Mouse (Mus musculus) hindbrain, embryonic 15.5 days (tissue): ENCODE data around the gene Ceacam16. TPM values are rescaled to one million over a fixed set of nuclear protein-coding genes. Genes with fewer than 3 reads are reported as not detected.

ENCODE experiments used
- ATAC-seq: fragments of 200-750 bp; cut with Nextera tagmentation; 2 replicates; pipeline ENCODE4 v1.8.0; 2017; ENCODE audit warnings: low read depth, moderate number of reproducible peaks, moderate TSS enrichment; ENCODE audit not compliant: low FRiP score
- H3K27ac ChIP-seq: fragments of 300-500 bp; sonication (generic); replicated peaks from 2 replicates; pipeline ENCODE4 v1.5.1; 2015; ENCODE audit warnings: mild to moderate bottlenecking, inconsistent platforms
- H3K27me3 ChIP-seq: fragments of 300-500 bp; sonication (generic); 2 replicates; pipeline ENCODE4 v1.6.1; 2015; ENCODE audit warnings: control low read depth, inconsistent platforms
- H3K36me3 ChIP-seq: fragments of 300-500 bp; sonication (generic); 2 replicates; pipeline ENCODE4 v1.6.1; 2015; ENCODE audit warnings: control low read depth, inconsistent platforms
- H3K4me1 ChIP-seq: fragments of 300-500 bp; sonication (generic); replicated peaks from 2 replicates; pipeline ENCODE4 v1.6.1; 2015; ENCODE audit warnings: control low read depth, inconsistent platforms
- H3K4me2 ChIP-seq: fragments of 300-500 bp; sonication (generic); 2 replicates; pipeline ENCODE4 v1.6.1; 2015; ENCODE audit warnings: moderate library complexity, mild to moderate bottlenecking, inconsistent platforms
- H3K4me3 ChIP-seq: fragments of 300-500 bp; sonication (generic); 2 replicates; pipeline ENCODE4 v1.5.1; 2015; ENCODE audit warnings: mild to moderate bottlenecking, inconsistent platforms
- H3K9ac ChIP-seq: fragments of 300-500 bp; sonication (generic); 2 replicates; pipeline ENCODE4 v1.6.1; 2015; ENCODE audit warnings: inconsistent platforms
- H3K9me3 ChIP-seq: fragments of 300-500 bp; sonication (generic); 2 replicates; pipeline ENCODE4 v1.6.1; 2016; ENCODE audit warnings: control low read depth, inconsistent platforms
- WGBS: fragments of 180-500 bp; shearing (Covaris S2); methylation state at CpG from one replicate; pipeline ENCODE4 v1.1.7; 2015; 5-methylcytosine and 5-hydroxymethylcytosine counted together
- polyA plus RNA-seq: library from polyadenylated mRNA; unstranded; fragments of >200 nt; fragmentation: Nextera tagmentation; extraction: Ambion mirVana; gene quantifications from 2 replicates; pipeline ENCODE4 v1.2.1, GENCODE M21; 2015

Gene Ceacam16
- polyA plus RNA-seq, 1 experiment from 2014 or later, result 2.0 TPM

DNA sequence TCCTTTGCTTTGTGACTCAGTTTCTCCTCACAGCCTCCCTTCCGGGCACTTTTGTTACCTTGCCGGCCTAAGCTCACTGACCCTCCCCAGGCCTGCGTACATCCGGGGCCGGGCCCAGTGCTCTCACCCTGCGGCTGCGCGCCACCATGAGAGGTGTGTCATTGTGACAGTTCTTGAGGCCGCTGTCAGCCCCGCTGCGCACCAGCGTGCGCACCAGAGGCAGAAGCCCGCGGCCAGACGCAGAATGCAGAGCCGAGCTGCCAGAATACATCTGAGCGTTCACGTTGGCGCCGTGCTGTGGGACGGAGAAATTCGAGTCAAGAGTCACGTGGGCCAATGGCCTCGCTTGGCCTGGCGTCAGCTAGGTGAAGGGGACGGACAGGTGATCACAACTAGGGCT, 51.7 kb downstream of the Ceacam16 start:
- Histone ChIP-seq H3K9ac (peak overlapping the region; percentile 40), H3K4me3 (peak overlapping the region; percentile 29), H3K36me3 (no peaks in the 10 kb centered on the region), H3K27ac (no peak overlapping the region), H3K27me3 (peaks cover 55% of the 10 kb centered on the region), H3K4me1 (peaks cover 18% of the 10 kb centered on the region), H3K4me2 (peak overlapping the region; percentile 52), H3K9me3 (no peaks in the 10 kb centered on the region)
- peak; percentile 77 for ATAC-seq
- 4% methylated on average over 27 of the region's 27 CpGs for WGBS

DNA sequence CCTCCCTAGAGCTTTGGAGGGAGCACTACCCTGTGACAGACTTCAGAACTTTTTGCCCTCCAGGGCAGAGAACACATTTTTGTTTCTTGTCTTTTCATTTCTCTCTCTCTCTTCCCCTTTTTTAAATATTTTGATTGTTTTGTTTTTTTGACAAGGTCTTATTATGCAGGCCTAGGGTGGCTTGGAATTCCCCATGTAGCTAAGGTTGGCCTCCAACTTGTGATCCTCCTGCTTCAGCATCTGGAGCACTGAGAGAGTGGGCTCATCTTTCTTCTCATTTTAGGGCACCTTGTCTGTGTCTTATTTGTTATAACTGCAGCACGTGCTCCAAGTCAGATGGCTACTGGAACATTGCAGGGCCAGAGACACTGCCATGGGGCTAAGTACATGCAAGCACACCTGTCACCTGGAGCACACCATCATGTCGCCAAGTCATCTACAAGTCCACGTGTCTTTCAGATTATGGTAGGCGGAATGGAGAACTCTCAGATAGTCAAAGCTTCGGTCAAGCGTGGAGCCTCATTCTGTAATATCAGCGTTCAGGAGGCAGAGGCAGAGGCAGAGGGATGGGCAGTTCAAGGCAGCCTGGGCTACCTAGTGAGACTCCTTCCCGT, 54.6 kb downstream of the Ceacam16 start:
- Histone ChIP-seq H3K9me3 (no peaks in the 10 kb centered on the region), H3K27me3 (peaks cover 37% of the 10 kb centered on the region), H3K4me1 (peaks cover 17% of the 10 kb centered on the region), H3K9ac (no peak overlapping the region), H3K27ac (no peak overlapping the region), H3K4me2 (no peak overlapping the region), H3K4me3 (no peak overlapping the region), H3K36me3 (no peaks in the 10 kb centered on the region)
- WGBS, result 84% methylated on average over 8 of the region's 8 CpGs
- no peak for ATAC-seq

DNA sequence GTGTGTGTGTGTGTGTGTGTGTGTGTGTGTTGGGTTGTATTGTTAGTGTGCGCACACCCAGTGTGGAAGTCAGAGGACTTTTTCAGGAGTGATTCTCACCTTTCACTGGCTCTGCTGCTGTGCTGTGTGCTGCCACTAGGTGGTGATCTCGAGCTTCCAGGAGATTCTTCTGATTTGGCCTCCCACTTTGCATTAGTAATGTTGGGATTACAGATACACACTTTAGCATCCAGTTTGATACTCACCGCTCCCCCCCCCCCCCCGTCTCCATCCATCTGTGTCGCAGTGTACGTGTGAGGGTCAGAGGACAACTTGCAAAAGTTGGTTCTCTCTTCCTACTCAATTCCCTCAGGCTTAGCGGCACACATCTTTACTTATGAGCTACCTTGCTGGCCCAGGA, 58.1 kb downstream of the Ceacam16 start:
- no peaks in the 10 kb centered on the region for H3K9me3 ChIP-seq
- no peaks in the 10 kb centered on the region for H3K36me3 ChIP-seq
- no peak overlapping the region for H3K4me3 ChIP-seq
- no peak overlapping the region for H3K4me2 ChIP-seq
- peaks cover 3% of the 10 kb centered on the region; the same call in 1 of the 2 replicates for H3K27me3 ChIP-seq
- no peak overlapping the region for H3K27ac ChIP-seq
- WGBS, result 22% methylated on average over 6 of the region's 7 CpGs
- no peak overlapping the region for H3K9ac ChIP-seq
- ATAC-seq, result 0 out of 2 replicates have a peak, but pooled peaks have one; percentile 36
- no peaks in the 10 kb centered on the region for H3K4me1 ChIP-seq

Other genes with a start within 250 kb of the Ceacam16 start
- gene Relb, start 231.9 kb downstream of the Ceacam16 start, polyA plus RNA-seq, result 7.0 and 7.2 TPM in 2 replicates
- 134 and 143 TPM in 2 replicates for gene Clptm1, start 196.3 kb downstream of the Ceacam16 start, polyA plus RNA-seq
- gene Apoc2, start 183.4 kb downstream of the Ceacam16 start, polyA plus RNA-seq, result 0.58 and 1.1 TPM in 2 replicates
- gene Gm44805, start 179.9 kb downstream of the Ceacam16 start, polyA plus RNA-seq, result not detected in 2 replicates
- gene Apoc4, start 179.8 kb downstream of the Ceacam16 start, polyA plus RNA-seq, result not detected in 2 replicates
- gene Apoc1, start 168.6 kb downstream of the Ceacam16 start, polyA plus RNA-seq, result 1.9 and 2.3 TPM in 2 replicates
- 624 and 744 TPM in 2 replicates for gene Apoe, start 162.1 kb downstream of the Ceacam16 start, polyA plus RNA-seq
- 155 and 158 TPM in 2 replicates for gene Tomm40, start 145.9 kb downstream of the Ceacam16 start, polyA plus RNA-seq
- 58.9 and 60.4 TPM in 2 replicates for gene Nectin2, start 110.8 kb downstream of the Ceacam16 start, polyA plus RNA-seq
- gene Bcam, start 90.3 kb downstream of the Ceacam16 start, polyA plus RNA-seq, result 20.0 and 20.7 TPM in 2 replicates
- gene Cblc, start 64.5 kb downstream of the Ceacam16 start, polyA plus RNA-seq, result 0.37 TPM in 1 of 2 replicates, not detected in the other
- 0.92 and 1.4 TPM in 2 replicates for gene Bcl3, start 38.5 kb downstream of the Ceacam16 start, polyA plus RNA-seq
- 15.7 and 17.1 TPM in 2 replicates for gene Gm19345, start 9.3 kb downstream of the Ceacam16 start, polyA plus RNA-seq
- not detected in 2 replicates for gene Ceacam19, start 26.7 kb upstream of the Ceacam16 start, polyA plus RNA-seq
- 9.6 and 10.0 TPM in 2 replicates for gene Pvr, start 59.9 kb upstream of the Ceacam16 start, polyA plus RNA-seq
- not detected in 2 replicates for gene Igsf23, start 89.5 kb upstream of the Ceacam16 start, polyA plus RNA-seq
- gene Ceacam20, start 104.1 kb upstream of the Ceacam16 start, polyA plus RNA-seq, result not detected in 2 replicates
- gene Nlrp9b, start 130.2 kb upstream of the Ceacam16 start, polyA plus RNA-seq, result not detected in 2 replicates
- gene Vmn1r91, start 238.4 kb upstream of the Ceacam16 start, polyA plus RNA-seq, result not detected in 2 replicates